Mouse (Mus musculus) fat pad, adult 2 months (tissue): Measurements from ENCODE around the gene Ube2g1.
"Not testable (repeated sequence)": the region's sequence is repeated elsewhere in the genome, so short reads cannot be mapped to it uniquely, and the experiment has no call there.

Experiments
- DNase-seq: peaks from one replicate; pipeline ENCODE4 v3.0.0-alpha.2; 2011; ENCODE audit warnings: low read depth, low spot score; ENCODE audit errors: extremely low read depth

Gene Ube2g1

GRCm38 (mm10) chr11:72597780-72598179, 9.3 kb upstream of the Ube2g1 start:
- no peak for DNase-seq

GRCm38 (mm10) chr11:72607469-72608070, 487 bp downstream of the Ube2g1 start:
- no peak for DNase-seq

GRCm38 (mm10) chr11:72608071-72608679, 1.1 kb downstream of the Ube2g1 start:
- peak; percentile 56 for DNase-seq

- no peak for DNase-seq
Measured at GRCm38 (mm10) chr11:72609242-72609641, 2.2 kb downstream of the Ube2g1 start.

- DNase-seq, result not testable (repeated sequence)
Measured at GRCm38 (mm10) chr11:72614336-72614735, 7.3 kb downstream of the Ube2g1 start.

GRCm38 (mm10) chr11:72615931-72616330, 8.8 kb downstream of the Ube2g1 start:
- no peak for DNase-seq

GRCm38 (mm10) chr11:72618476-72618875, 11.4 kb downstream of the Ube2g1 start:
- DNase-seq, result no peak

- no peak for DNase-seq
Measured at GRCm38 (mm10) chr11:72642730-72643129, 35.6 kb downstream of the Ube2g1 start.

GRCm38 (mm10) chr11:72645386-72645785, 38.3 kb downstream of the Ube2g1 start:
- DNase-seq, result no peak

GRCm38 (mm10) chr11:72650347-72650746, 43.3 kb downstream of the Ube2g1 start:
- no peak for DNase-seq

- no peak for DNase-seq
Measured at GRCm38 (mm10) chr11:72659918-72660317, 52.8 kb downstream of the Ube2g1 start.

GRCm38 (mm10) chr11:72660359-72660758, 53.3 kb downstream of the Ube2g1 start:
- no peak for DNase-seq

GRCm38 (mm10) chr11:72664641-72665040, 57.6 kb downstream of the Ube2g1 start:
- no peak for DNase-seq

GRCm38 (mm10) chr11:72670634-72671033, 63.6 kb downstream of the Ube2g1 start:
- no peak for DNase-seq

- no peak for DNase-seq
Measured at GRCm38 (mm10) chr11:72671294-72671988, 64.4 kb downstream of the Ube2g1 start.

GRCm38 (mm10) chr11:72672438-72672837, 65.4 kb downstream of the Ube2g1 start:
- no peak for DNase-seq

GRCm38 (mm10) chr11:72675280-72675679, 68.2 kb downstream of the Ube2g1 start:
- DNase-seq, result no peak

GRCm38 (mm10) chr11:72680726-72681125, 73.6 kb downstream of the Ube2g1 start:
- DNase-seq, result no peak

GRCm38 (mm10) chr11:72683402-72683801, 76.3 kb downstream of the Ube2g1 start:
- peak; percentile 52 for DNase-seq

GRCm38 (mm10) chr11:72686697-72687096, 79.6 kb downstream of the Ube2g1 start:
- DNase-seq, result no peak

GRCm38 (mm10) chr11:72688242-72688641, 81.2 kb downstream of the Ube2g1 start:
- no peak for DNase-seq

GRCm38 (mm10) chr11:72689115-72689514, 82.0 kb downstream of the Ube2g1 start:
- DNase-seq, result no peak
